Mouse (Mus musculus) CD4-positive, CD25-positive, alpha-beta regulatory T cell, adult 2 months (primary cell): ENCODE data around the gene Meltf.

Source experiments
- DNase-seq: peaks from one replicate; pipeline ENCODE4 v3.0.0-alpha.2; 2012; ENCODE audit warnings: low read depth, low spot score

Gene Meltf

GRCm38 (mm10) chr16:31893396-31894141 is 15.0 kb downstream of the Meltf start:
- DNase-seq, result no peak

DNA sequence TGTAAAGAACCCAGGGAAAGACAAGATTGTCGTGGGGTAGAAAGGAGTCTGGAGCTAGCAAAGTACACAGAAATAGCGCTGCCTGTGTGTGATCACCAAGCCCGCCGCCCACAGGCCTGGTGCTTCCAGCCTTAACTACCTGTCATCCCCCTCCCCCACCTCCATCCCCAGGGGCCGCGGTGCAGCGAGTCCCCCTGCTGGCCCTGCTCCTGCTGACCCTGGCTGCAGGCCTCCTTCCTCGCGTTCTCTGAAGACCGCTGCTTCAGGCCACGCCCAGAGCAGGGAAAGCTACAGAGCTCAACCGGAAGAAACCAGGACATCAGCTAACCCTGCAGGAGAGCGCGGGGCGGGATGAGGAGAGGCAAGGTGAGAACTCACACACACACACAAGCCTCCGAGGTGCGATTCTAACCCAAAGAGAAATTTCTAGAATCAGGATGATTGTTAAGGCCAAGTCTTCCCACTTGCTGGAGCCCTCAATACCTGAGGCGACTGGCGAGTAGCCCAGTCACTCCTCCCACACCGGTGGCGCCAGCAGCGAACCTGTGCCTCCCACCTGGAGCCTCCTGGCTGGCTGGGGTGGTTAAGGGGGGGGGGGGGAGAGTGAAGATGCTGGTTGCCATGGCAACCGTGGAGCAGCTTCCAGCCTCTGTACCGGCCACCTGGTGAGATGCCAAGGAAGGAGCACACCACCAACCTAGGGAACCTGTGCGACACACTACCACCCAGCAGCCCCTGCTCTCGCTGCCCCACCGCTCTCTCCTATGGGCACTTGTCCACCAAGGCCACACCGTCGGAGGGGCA is 18.6 kb downstream of the Meltf start:
- DNase-seq, result peak; percentile 19

- DNase-seq, result no peak
Observed at GRCm38 (mm10) chr16:31898546-31899326, 20.1 kb downstream of the Meltf start.

- no peak for DNase-seq
Observed at GRCm38 (mm10) chr16:31901886-31902285, 23.3 kb downstream of the Meltf start.

- no peak for DNase-seq
Observed at GRCm38 (mm10) chr16:31903239-31903638, 24.6 kb downstream of the Meltf start.

- DNase-seq, result peak; percentile 43
Observed at GRCm38 (mm10) chr16:31905331-31905730, 26.7 kb downstream of the Meltf start.

DNA sequence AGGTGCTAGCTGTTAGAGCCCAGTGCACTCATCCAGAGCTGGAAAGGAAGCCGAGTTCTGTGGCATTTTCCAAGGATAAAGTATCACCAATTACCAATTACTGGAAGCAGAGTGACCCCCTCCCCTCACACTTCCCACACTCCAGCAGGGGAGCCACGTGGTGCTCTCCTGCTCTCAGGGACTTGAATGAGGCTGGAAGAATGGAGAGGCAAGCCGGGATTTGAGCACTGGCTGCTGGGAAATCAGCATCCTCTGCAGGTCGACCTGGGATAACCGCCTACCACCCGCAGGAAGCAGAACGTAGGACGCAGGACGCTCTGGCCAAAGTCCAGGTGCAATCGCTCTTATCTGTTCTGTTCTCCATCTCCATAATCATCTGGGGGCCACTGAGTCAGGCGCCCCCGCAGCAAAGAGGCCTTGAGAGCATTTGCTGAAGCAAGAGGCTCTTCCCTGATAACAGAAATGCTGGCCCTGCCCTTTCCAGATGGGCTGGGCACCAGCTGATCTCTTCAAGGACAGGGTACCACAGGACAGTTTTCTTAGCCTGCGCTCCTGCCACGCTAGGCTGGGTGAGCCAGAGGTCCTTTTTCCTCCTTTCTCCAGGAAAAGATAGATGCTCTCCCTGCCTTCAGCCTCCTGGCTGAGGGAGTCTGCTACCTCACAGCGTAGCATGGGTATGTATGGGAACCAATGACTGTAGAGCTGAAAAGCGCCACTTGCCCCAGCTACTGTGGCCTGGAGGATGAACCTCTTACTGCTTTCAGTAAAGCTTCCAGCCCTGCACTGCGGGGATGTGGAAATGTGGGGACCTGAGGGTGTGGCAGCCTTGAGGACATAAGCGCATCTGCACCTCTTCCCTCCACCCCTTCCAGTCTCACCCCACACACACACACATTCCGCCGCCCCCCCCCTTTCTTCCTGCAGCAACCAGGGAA is 27.5 kb downstream of the Meltf start:
- no peak for DNase-seq

DNA sequence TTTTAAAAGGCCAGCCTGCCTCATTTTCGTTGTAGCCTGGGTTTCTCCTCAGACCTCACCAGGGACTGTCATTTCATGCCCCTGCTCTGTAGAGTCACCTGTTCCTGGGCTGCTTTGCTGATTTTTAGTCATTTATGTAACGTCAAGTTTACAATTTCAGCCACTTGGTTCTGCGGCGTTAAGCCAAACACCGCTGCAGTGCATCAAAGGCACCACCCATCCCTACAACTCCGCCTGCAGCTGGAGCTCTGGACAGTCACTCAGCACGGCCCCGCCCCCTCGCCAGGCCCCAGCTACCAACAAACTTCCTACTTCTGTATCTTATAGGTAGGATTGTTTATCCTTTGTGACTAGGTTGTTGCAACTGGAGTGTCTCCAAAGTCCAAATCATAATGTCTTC is 28.3 kb downstream of the Meltf start:
- no peak for DNase-seq

- DNase-seq, result no peak
Observed at GRCm38 (mm10) chr16:31908959-31909358, 30.3 kb downstream of the Meltf start.

- DNase-seq, result no peak
Observed at GRCm38 (mm10) chr16:31910281-31910847, 31.8 kb downstream of the Meltf start.

- no peak for DNase-seq
Observed at GRCm38 (mm10) chr16:31917776-31918175, 39.2 kb downstream of the Meltf start.

DNA sequence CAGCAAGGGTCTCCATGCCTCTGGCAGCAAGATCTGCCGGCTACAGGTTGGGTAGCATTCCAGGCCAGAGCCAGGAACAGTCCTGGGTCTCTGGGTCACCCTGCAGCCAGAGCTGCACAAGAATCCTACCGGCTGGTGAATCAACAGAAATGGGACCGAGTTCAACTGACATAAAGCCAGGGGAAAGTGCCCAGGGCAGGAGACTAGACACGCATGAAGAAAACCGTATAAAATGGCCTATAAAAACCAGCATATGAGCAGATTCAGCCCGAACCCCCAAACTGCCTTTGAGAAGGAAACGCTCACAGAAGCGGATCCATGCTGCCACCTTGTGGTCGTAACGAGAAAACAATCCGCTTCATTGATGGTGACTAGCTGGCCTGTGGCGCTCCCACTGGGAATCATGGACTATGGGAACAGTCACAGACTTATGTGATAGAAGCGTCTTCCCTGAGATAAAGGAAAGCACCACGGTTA is 39.7 kb downstream of the Meltf start:
- peak; percentile 85 for DNase-seq

DNA sequence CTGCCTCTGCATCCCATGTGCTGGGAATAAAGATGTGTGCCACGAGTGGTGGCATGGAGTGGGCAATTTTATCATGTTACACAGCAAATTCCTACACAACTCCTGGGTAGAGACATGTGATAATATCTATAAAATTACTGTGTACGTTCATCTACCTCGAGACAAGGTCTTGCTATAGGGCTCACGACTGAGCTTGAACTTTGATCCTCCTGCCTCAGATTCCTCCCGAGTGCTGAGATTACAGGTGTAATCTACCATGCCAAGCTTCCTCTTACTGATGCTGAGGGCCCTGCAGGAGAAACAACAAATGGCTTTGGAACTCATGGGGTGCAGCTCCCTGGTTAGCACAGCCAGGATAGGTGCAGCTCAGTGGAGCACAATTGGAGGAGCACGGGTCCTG is 45.8 kb downstream of the Meltf start:
- no peak for DNase-seq

GRCm38 (mm10) chr16:31926091-31926490 is 47.5 kb downstream of the Meltf start:
- DNase-seq, result no peak

DNA sequence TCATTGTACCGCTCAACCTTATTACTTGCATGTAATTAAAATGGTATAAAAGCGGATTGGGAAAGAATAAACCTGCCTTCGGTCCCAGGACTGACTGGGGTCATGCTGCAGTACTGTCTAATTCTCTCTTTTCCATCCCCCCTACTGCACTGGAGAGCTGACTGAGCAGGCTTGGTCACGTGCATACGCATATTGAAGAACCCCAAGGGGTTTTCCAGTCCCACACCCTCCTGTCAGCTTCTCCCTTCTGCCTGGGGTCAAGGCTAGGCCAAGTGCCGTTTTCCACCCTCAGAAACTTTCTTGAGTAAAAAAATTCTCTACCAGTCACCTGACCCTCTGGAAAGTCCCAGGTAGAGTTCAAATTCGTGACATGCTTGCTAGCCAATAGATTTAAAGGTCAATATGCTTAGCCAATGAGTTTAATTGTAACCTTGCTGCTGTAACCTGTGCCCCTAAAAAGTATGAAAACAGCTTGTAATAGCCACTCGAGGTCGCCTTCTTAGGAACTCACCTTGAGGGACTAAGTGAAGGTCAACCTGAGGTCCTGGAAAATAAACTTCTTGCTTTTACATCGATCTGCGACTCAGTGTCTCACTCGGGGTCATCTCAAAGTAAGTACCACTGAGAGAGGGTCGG is 48.1 kb downstream of the Meltf start:
- peak; percentile 59 for DNase-seq

- no peak for DNase-seq
Observed at GRCm38 (mm10) chr16:31927412-31927811, 48.8 kb downstream of the Meltf start.

DNA sequence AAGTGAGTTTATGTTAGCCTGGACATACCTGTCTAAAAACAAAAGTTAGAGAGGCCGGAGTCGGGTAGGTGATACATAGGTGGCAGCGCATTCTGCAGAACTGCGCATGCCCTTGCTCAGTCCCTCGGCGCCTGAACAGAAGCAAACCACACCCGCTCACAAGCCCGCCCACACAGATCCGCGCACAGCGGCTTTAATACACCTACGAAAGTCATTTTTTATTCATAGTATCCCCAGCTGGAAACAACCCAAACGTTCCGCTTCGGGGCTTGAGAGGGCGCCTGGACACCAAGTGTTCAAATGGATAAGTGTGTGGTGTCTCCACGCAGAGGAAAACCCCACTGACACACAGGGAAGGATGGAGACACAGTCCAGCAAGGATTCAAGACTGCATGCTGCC is 52.7 kb downstream of the Meltf start:
- DNase-seq, result peak; percentile 70

GRCm38 (mm10) chr16:31932255-31932654 is 53.6 kb downstream of the Meltf start:
- DNase-seq, result no peak

DNA sequence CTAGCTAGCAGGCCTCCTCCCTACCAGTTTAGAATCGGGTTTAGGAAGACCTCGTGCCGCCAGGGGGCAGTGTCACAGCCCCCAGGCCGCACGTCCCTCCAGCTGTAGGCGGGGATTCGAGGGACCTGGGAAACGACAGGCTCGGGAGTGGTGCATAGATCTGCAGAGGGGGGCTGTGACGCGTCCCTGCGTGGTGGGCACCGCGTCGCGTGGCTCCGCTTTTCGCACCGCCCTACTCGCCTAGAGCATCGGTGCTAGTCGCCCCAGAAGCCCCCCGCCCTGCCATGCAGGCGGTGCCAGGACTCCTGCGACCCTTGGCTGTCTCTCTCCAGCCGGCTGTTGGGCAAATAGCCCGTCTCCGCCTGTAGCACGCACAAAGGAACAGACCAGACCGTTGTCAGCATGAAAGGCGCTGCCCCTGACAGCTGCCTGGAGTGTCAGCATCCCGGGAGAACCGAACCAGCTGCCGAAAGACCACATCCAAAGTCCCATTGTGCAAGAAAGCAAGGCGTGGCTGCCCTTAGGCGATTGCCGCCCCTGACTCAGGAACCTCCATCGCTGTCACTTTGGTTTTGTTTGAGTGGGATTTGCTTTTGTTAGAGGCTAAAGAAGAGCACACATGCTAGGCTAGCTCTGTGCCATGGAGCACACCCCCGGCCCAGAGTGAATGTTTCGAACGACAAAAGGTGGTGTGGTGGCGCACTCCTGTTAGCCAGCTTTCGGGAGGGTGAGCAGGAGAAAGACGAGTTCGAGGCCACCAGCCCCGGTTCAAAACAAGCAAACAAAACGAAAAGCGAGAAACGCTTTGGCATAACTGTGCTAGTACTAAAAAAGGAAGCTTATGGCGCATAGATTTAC is 54.5 kb downstream of the Meltf start:
- peak; percentile 87 for DNase-seq
